ENCODE assay signal across 20 mouse cellular contexts in genomic region chr13:20098594-20098965, GRCm38 (mm10). TPM values are rescaled to one million over a fixed set of nuclear protein-coding genes. Genes with fewer than 3 reads are reported as not detected.
DNase-seq lines count a peak whose midpoint lies in the region; ATAC-seq and TF ChIP-seq lines count a peak whose summit lies in the region.
"Had no signal": no experiment of that assay in that cellular context is flagged by ENCODE, and none has a peak within 500 bp of the region (broad histone marks: within the 10 kb centered on the region; RNA-seq: fewer than 3 reads in every experiment).

No protein-coding gene starts in this region.

- H3K9ac ChIP-seq in forebrain, embryonic 14.5 days (ENCODE audit: low read length), result no peak overlapping the region
- H3K9ac ChIP-seq in forebrain, embryonic 12.5 days, result no peak overlapping the region
- H3K9ac ChIP-seq in liver, embryonic 16.5 days (ENCODE audit: low read depth, low read length), result no peak overlapping the region
- H3K9ac ChIP-seq: liver, embryonic 12.5 days; midbrain, embryonic 15.5 days; neural tube, embryonic 13.5 days had no signal

- H3K36me3 ChIP-seq in forebrain, embryonic 14.5 days (ENCODE audit: control insufficient read depth, insufficient read depth, low read length), result no peaks in the 10 kb centered on the region
- H3K36me3 ChIP-seq in forebrain, embryonic 12.5 days (replicated peaks), result no peaks in the 10 kb centered on the region
- H3K36me3 ChIP-seq in liver, embryonic 16.5 days (ENCODE audit: control insufficient read depth, insufficient read depth), result no peaks in the 10 kb centered on the region
- peaks cover 1% of the 10 kb centered on the region; the same call in 1 of the 2 replicates for H3K36me3 ChIP-seq in spleen, adult 2 months (ENCODE audit: control insufficient read depth, insufficient read depth, low read length)
- H3K36me3 ChIP-seq: heart, embryonic 10.5 days; liver, embryonic 12.5 days; midbrain, embryonic 15.5 days; neural tube, embryonic 13.5 days had no signal

- peaks cover 4% of the 10 kb centered on the region; the same call in 1 of the 2 replicates for H3K27me3 ChIP-seq in forebrain, embryonic 14.5 days (replicated peaks; ENCODE audit: control insufficient read depth, insufficient read depth, low read length)
- H3K27me3 ChIP-seq in forebrain, embryonic 12.5 days, result peaks cover 21% of the 10 kb centered on the region
- H3K27me3 ChIP-seq in liver, embryonic 16.5 days (ENCODE audit: control insufficient read depth, insufficient read depth, low read depth, low read length), result no peaks in the 10 kb centered on the region
- no peaks in the 10 kb centered on the region for H3K27me3 ChIP-seq in spleen, adult 2 months (ENCODE audit: control insufficient read depth, insufficient read depth, low read length)
- H3K27me3 ChIP-seq: neural tube, embryonic 13.5 days had no signal

- 50% methylated on average over 3 of the region's 3 CpGs for WGBS in forebrain, embryonic 14.5 days
- 74% methylated on average over 3 of the region's 3 CpGs for WGBS in forebrain, embryonic 12.5 days
- WGBS in liver, embryonic 16.5 days (ENCODE audit: insufficient replicate concordance), result 59% methylated on average over 3 of the region's 3 CpGs
- 83% methylated on average over 3 of the region's 3 CpGs for WGBS in spleen, adult 2 months

- no peak for TF ChIP-seq POLR2A in spleen, adult 2 months (IDR thresholded peaks at IDR 0.05; ENCODE audit: low read depth, low read length)

- H3K4me3 ChIP-seq in forebrain, embryonic 14.5 days (ENCODE audit: low read depth, low read length), result no peak overlapping the region
- no peak overlapping the region for H3K4me3 ChIP-seq in forebrain, embryonic 12.5 days (replicated peaks)
- H3K4me3 ChIP-seq in liver, embryonic 16.5 days (ENCODE audit: low read depth, low read length), result no peak overlapping the region
- H3K4me3 ChIP-seq in spleen, adult 2 months (ENCODE audit: extremely low read depth, insufficient read depth, insufficient read length), result no peak overlapping the region
- H3K4me3 ChIP-seq: heart, embryonic 10.5 days; layer of hippocampus, adult 2 months; liver, embryonic 12.5 days; midbrain, embryonic 15.5 days; neural tube, embryonic 13.5 days had no signal

- no peak overlapping the region for H3K4me2 ChIP-seq in forebrain, embryonic 14.5 days (ENCODE audit: low read length)
- H3K4me2 ChIP-seq in forebrain, embryonic 12.5 days, result no peak overlapping the region
- H3K4me2 ChIP-seq in liver, embryonic 16.5 days (ENCODE audit: low read depth, low read length), result no peak overlapping the region
- H3K4me2 ChIP-seq: liver, embryonic 12.5 days; midbrain, embryonic 15.5 days; neural tube, embryonic 13.5 days had no signal

- ATAC-seq in forebrain, embryonic 14.5 days, result peak; percentile 60
- ATAC-seq in forebrain, embryonic 12.5 days (ENCODE audit: low FRiP score), result no peak
- ATAC-seq in liver, embryonic 16.5 days (ENCODE audit: low read depth), result no peak
- ATAC-seq: hindbrain, postnatal 0 days; intestine, embryonic 16.5 days; liver, embryonic 12.5 days; midbrain, embryonic 15.5 days had no signal

- TF ChIP-seq CTCF in spleen, adult 2 months (IDR thresholded peaks at IDR 0.05; ENCODE audit: extremely low read depth, insufficient read depth, insufficient read length, insufficient replicate concordance), result no peak

- no peak overlapping the region; the same call in 1 of the 2 replicates for H3K27ac ChIP-seq in forebrain, embryonic 14.5 days (ENCODE audit: low read depth, low read length)
- H3K27ac ChIP-seq in forebrain, embryonic 12.5 days, result no peak overlapping the region
- peak overlapping the region; percentile 54; the same call in 1 of the 2 replicates for H3K27ac ChIP-seq in liver, embryonic 16.5 days (ENCODE audit: low read length)
- peak overlapping the region; percentile 59; the same call in 1 of the 2 replicates for H3K27ac ChIP-seq in spleen, adult 2 months (ENCODE audit: insufficient read depth, low read length)
- H3K27ac ChIP-seq: hindbrain, postnatal 0 days; layer of hippocampus, adult 2 months; liver, embryonic 12.5 days; midbrain, embryonic 15.5 days; neural tube, embryonic 13.5 days had no signal

- peak; percentile 49 for DNase-seq in forebrain, embryonic 14.5 days (ENCODE audit: low spot score)
- no peak for DNase-seq in liver
- DNase-seq in spleen, adult 2 months (ENCODE audit: low read depth in 1 of 2, low spot score in 2 of 2), result no peak
- no peak for DNase-seq in spleen, postnatal 36 days (ENCODE audit: low spot score in 2 of 2)
- no peak for DNase-seq in layer of hippocampus, adult 8-10 months (ENCODE audit: low spot score in 2 of 2)
- DNase-seq: cerebellum, adult 11-12 months; cerebellum, postnatal 10 days; gastrocnemius, postnatal 36 days; kidney, postnatal 25 days; layer of hippocampus, postnatal 36 days; thymus, adult 2 months had no signal

- H3K4me1 ChIP-seq in forebrain, embryonic 14.5 days (ENCODE audit: control insufficient read depth, insufficient read depth, low read length), result no peaks in the 10 kb centered on the region
- H3K4me1 ChIP-seq in forebrain, embryonic 12.5 days, result no peaks in the 10 kb centered on the region
- H3K4me1 ChIP-seq in liver, embryonic 16.5 days (ENCODE audit: control insufficient read depth, low read depth, low read length), result peaks cover 2% of the 10 kb centered on the region; the same call in 1 of the 2 replicates
- peaks cover 14% of the 10 kb centered on the region for H3K4me1 ChIP-seq in spleen, adult 2 months (ENCODE audit: control insufficient read depth, insufficient read depth, insufficient read length)
- H3K4me1 ChIP-seq: midbrain, embryonic 15.5 days had no signal

- no peaks in the 10 kb centered on the region for H3K9me3 ChIP-seq in forebrain, embryonic 14.5 days (replicated peaks; ENCODE audit: control insufficient read depth, low read length)
- H3K9me3 ChIP-seq in forebrain, embryonic 12.5 days, result no peaks in the 10 kb centered on the region
- no peaks in the 10 kb centered on the region for H3K9me3 ChIP-seq in liver, embryonic 16.5 days (replicated peaks; ENCODE audit: control insufficient read depth, low read length)
- H3K9me3 ChIP-seq: heart, embryonic 10.5 days; liver, embryonic 12.5 days; midbrain, embryonic 15.5 days; neural tube, embryonic 13.5 days had no signal

RNA-seq across cellular contexts. Expression of gene Elmo1, which starts 8.2 kb away (rescaled TPM):
- polyA plus RNA-seq in forebrain, embryonic 14.5 days (2014; fragmentation: Nextera tagmentation; extraction: Ambion mirVana), result 22.6 and 27.8 TPM in 2 replicates
- 17.8 and 22.8 TPM in 2 replicates for polyA plus RNA-seq in forebrain, embryonic 12.5 days (2016; fragmentation: Nextera tagmentation; extraction: Ambion mirVana)
- polyA plus RNA-seq in liver, embryonic 16.5 days (2015; fragmentation: Nextera tagmentation; extraction: Ambion mirVana), result 4.1 and 5.8 TPM in 2 replicates
- polyA plus RNA-seq in spleen, adult 2 months (2012; rRNA removed), result 33.3 and 36.2 TPM in 2 replicates
- 10 to 100 TPM; 33.4 to 40.0 (median 36.3) TPM for total RNA-seq in layer of hippocampus, adult 8-10 months (2022)

Comparison
In these comparisons a context has a peak if more than half of its experiments do, and no peak if none do; other contexts are left out.
1. H3K27ac ChIP-seq: peak in liver, embryonic 16.5 days (single experiment) and spleen, adult 2 months (single experiment); none in forebrain, embryonic 14.5 days (single experiment) and forebrain, embryonic 12.5 days (single experiment).